Mouse (Mus musculus): ENCODE data around the gene Itgb6.

Itgb6 gene

GRCm38 (mm10) chr2:60625766-60626165 is 96.7 kb downstream of the Itgb6 start:
- in situ Hi-C loops (cut with MboI, MseI), result no loop called here

GRCm38 (mm10) chr2:60622161-60622560 is 100.3 kb downstream of the Itgb6 start:
- in situ Hi-C loops (cut with MboI, MseI), result no loop called here

GRCm38 (mm10) chr2:60614758-60615157 is 107.7 kb downstream of the Itgb6 start:
- in situ Hi-C loops (cut with MboI, MseI), result no loop called here

GRCm38 (mm10) chr2:60613857-60614228 is 108.6 kb downstream of the Itgb6 start:
- in situ Hi-C loops (cut with MboI, MseI), result no loop called here

- in situ Hi-C loops (cut with MboI, MseI), result no loop called here
These were observed 109.3 kb downstream of the Itgb6 start for GRCm38 (mm10) chr2:60612906-60613856.

- in situ Hi-C loops (cut with MboI, MseI), result no loop called here
These were observed 110.8 kb downstream of the Itgb6 start for GRCm38 (mm10) chr2:60611622-60612021.

- in situ Hi-C loops (cut with MboI, MseI), result no loop called here
These were observed 112.8 kb downstream of the Itgb6 start for GRCm38 (mm10) chr2:60609436-60610199.

- in situ Hi-C loops (cut with MboI, MseI), result no loop called here
These were observed 114.5 kb downstream of the Itgb6 start for GRCm38 (mm10) chr2:60607980-60608379.

GRCm38 (mm10) chr2:60601326-60601725 is 121.1 kb downstream of the Itgb6 start:
- in situ Hi-C loops (cut with MboI, MseI), result no loop called here

- in situ Hi-C loops (cut with MboI, MseI), result no loop called here
These were observed 121.6 kb downstream of the Itgb6 start for GRCm38 (mm10) chr2:60600863-60601262.

GRCm38 (mm10) chr2:60583416-60583815 is 139.0 kb downstream of the Itgb6 start:
- in situ Hi-C loops (cut with MboI, MseI), result no loop called here

- in situ Hi-C loops (cut with MboI, MseI), result no loop called here
These were observed 167.9 kb downstream of the Itgb6 start for GRCm38 (mm10) chr2:60554561-60554960.

- in situ Hi-C loops (cut with MboI, MseI), result no loop called here
These were observed 169.4 kb downstream of the Itgb6 start, which contains the start of gene Pla2r1 for GRCm38 (mm10) chr2:60552902-60553682. Pla2r1 (minus strand) TSS chr2:60553308.

- in situ Hi-C loops (cut with MboI, MseI), result no loop called here
These were observed 170.1 kb downstream of the Itgb6 start for GRCm38 (mm10) chr2:60552177-60552901.

GRCm38 (mm10) chr2:60551673-60552072 is 170.8 kb downstream of the Itgb6 start:
- in situ Hi-C loops (cut with MboI, MseI), result no loop called here

GRCm38 (mm10) chr2:60550521-60550920 is 171.9 kb downstream of the Itgb6 start:
- in situ Hi-C loops (cut with MboI, MseI), result no loop called here

- in situ Hi-C loops (cut with MboI, MseI), result no loop called here
These were observed 172.6 kb downstream of the Itgb6 start for GRCm38 (mm10) chr2:60549851-60550250.
